Mouse (Mus musculus) neural tube, embryonic 15.5 days (tissue): ENCODE measurements at regions not wholly inside any gene's neighbourhood (a gene's known extent, or its start where the extent isn't known, plus 50 kb on each side); places are given as distances from the start of the nearest gene placed in this dataset.
"Not testable (repeated sequence)": the region's sequence is repeated elsewhere in the genome, so short reads cannot be mapped to it uniquely, and the experiment has no call there.

Experiments
- ATAC-seq: fragments of 200-750 bp; cut with Nextera tagmentation; 2 replicates; pipeline ENCODE4 v1.8.0; 2017; ENCODE audit warnings: mild to moderate bottlenecking, moderate TSS enrichment, moderate library complexity; ENCODE audit not compliant: low FRiP score
- H3K27ac ChIP-seq: fragments of 300-500 bp; sonication (generic); replicated peaks from 2 replicates; pipeline ENCODE4 v1.5.1; 2015; ENCODE audit warnings: mild to moderate bottlenecking, inconsistent platforms
- H3K27me3 ChIP-seq: fragments of 300-500 bp; sonication (generic); replicated peaks from 2 replicates; pipeline ENCODE4 v1.6.1; 2015; ENCODE audit warnings: inconsistent platforms
- H3K36me3 ChIP-seq: fragments of 300-500 bp; sonication (generic); 2 replicates; pipeline ENCODE4 v1.6.1; 2015; ENCODE audit warnings: inconsistent platforms
- H3K4me1 ChIP-seq: fragments of 300-500 bp; sonication (generic); 2 replicates; pipeline ENCODE4 v1.6.1; 2015; ENCODE audit warnings: inconsistent platforms
- H3K4me2 ChIP-seq: fragments of 300-500 bp; sonication (generic); 2 replicates; pipeline ENCODE4 v1.6.1; 2015; ENCODE audit warnings: inconsistent platforms, mild to moderate bottlenecking, moderate library complexity
- H3K4me3 ChIP-seq: fragments of 300-500 bp; sonication (generic); replicated peaks from 2 replicates; pipeline ENCODE4 v1.5.1; 2015; ENCODE audit warnings: mild to moderate bottlenecking, inconsistent platforms
- H3K9ac ChIP-seq: fragments of 300-500 bp; sonication (generic); replicated peaks from 2 replicates; pipeline ENCODE4 v1.6.1; 2015; ENCODE audit warnings: mild to moderate bottlenecking, inconsistent platforms
- H3K9me3 ChIP-seq: fragments of 300-500 bp; sonication (generic); replicated peaks from 2 replicates; pipeline ENCODE4 v1.6.1; 2016; ENCODE audit warnings: inconsistent platforms
- WGBS: fragments of 180-500 bp; shearing (Covaris S2); methylation state at CpG from one replicate; pipeline ENCODE4 v1.1.7; 2015; ENCODE audit warnings: mixed read lengths; 5-methylcytosine and 5-hydroxymethylcytosine counted together

- not testable (repeated sequence) for H3K27ac ChIP-seq, ATAC-seq, H3K4me3 ChIP-seq, H3K4me2 ChIP-seq, H3K9ac ChIP-seq, H3K36me3 ChIP-seq, H3K9me3 ChIP-seq, H3K27me3 ChIP-seq
- H3K4me1 ChIP-seq = peaks cover 11% of the 10 kb centered on the region
- 98% methylated on average over 1 of the region's 1 CpGs for WGBS
Observed at GRCm38 (mm10) chr12:80055894-80056293, 56.9 kb downstream of the Zfp36l1 start.

GRCm38 (mm10) chr12:80055394-80055793, 57.4 kb downstream of the Zfp36l1 start:
- Histone ChIP-seq H3K9me3 (no peaks in the 10 kb centered on the region), H3K4me1 (peaks cover 7% of the 10 kb centered on the region), H3K27me3 (no peaks in the 10 kb centered on the region), H3K4me3 (no peak overlapping the region), H3K27ac (no peak overlapping the region), H3K36me3 (no peaks in the 10 kb centered on the region), H3K9ac (no peak overlapping the region), H3K4me2 (no peak overlapping the region)
- ATAC-seq = no peak
- WGBS = 14% methylated on average over 2 of the region's 2 CpGs

- H3K36me3 ChIP-seq = no peaks in the 10 kb centered on the region
- no peak overlapping the region for H3K9ac ChIP-seq
- no peak overlapping the region for H3K4me2 ChIP-seq
- no peak for ATAC-seq
- WGBS = 91% methylated on average over 3 of the region's 3 CpGs
- H3K9me3 ChIP-seq = no peaks in the 10 kb centered on the region
- H3K27ac ChIP-seq = no peak overlapping the region
- no peaks in the 10 kb centered on the region for H3K4me1 ChIP-seq
- H3K27me3 ChIP-seq = no peaks in the 10 kb centered on the region
- H3K4me3 ChIP-seq = no peak overlapping the region
Observed at GRCm38 (mm10) chr12:80054655-80055037, 58.2 kb downstream of the Zfp36l1 start.

DNA sequence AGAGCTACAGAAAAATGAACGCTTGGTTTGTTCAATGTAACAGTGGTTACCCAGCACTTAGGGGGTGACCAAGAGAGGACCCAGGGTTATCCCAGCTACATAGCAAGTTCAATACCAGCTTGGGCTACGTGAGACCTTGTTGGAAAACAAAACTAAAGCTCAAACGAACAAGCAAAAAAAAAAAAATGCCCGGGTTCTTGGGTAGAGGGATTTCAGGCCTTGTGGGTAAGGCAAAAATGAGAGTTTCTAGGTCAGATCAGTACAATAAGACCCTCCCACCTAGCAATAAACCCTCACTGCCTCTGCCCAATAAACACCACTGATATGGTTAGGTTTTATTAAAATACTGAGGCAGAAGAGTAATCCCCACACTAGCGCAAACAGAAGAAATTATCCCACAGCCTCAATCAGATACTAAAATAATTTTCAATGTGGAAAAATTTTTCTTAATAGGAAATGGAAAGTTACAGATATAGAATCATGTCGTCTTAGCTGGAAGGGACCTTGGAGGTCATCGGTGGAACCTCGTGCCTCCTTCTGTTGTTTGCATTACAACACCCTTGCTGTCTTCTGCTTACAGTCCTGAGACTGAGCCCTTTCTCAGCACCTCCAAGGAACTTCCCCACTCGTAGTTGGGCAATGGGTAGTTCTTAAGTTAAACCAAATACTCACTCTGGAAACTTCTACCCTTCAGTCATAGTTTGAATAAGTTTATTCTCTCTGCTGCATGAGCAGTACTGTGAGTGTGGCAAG, 58.7 kb downstream of the Zfp36l1 start:
- Histone ChIP-seq H3K4me2 (no peak overlapping the region), H3K27ac (no peak overlapping the region), H3K9ac (no peak overlapping the region), H3K9me3 (no peaks in the 10 kb centered on the region), H3K4me3 (no peak overlapping the region), H3K27me3 (no peaks in the 10 kb centered on the region), H3K4me1 (no peaks in the 10 kb centered on the region), H3K36me3 (no peaks in the 10 kb centered on the region)
- 84% methylated on average over 9 of the region's 9 CpGs for WGBS
- no peak for ATAC-seq

DNA sequence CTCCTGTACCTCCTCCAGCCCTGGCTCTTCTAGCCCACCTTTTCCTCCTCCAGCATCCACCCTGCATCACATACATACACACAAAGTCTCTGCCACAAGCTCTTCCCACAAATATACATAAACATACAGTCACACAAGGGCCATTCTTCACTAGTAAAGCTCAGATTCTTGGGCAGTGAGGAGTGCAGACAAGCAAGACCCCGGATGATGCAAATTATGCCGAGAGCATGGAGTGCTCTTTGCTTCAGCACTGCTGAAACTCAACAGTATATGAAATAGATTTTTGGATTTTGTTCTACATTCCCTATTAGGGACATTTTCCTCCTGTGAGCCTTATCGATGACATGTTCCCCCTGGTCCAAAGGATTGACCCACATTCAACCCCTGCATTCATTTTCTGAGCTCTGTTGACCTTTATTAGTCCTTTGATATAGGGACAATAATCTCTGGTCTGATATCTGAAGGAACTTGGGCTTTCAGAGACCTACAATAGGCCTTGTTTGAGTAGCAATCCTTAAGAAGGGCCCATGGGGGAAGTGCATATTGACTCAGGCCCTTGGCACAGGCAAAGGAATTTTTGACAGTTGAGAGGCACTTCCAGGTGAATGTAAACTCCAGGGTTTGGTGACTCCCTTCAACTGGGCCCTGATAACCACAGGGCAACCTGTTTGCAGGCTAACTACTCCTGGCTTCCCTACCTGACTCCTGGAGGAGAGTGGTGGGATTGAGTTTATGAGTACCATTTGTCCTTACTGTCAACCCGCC, 64.4 kb downstream of the Zfp36l1 start:
- no peaks in the 10 kb centered on the region for H3K4me1 ChIP-seq
- no peaks in the 10 kb centered on the region for H3K9me3 ChIP-seq
- no peak overlapping the region for H3K4me2 ChIP-seq
- no peak overlapping the region for H3K27ac ChIP-seq
- H3K9ac ChIP-seq = no peak overlapping the region
- ATAC-seq = no peak
- H3K36me3 ChIP-seq = no peaks in the 10 kb centered on the region
- no peaks in the 10 kb centered on the region for H3K27me3 ChIP-seq
- WGBS = 87% methylated on average over 4 of the region's 4 CpGs
- H3K4me3 ChIP-seq = no peak overlapping the region

GRCm38 (mm10) chr12:80046625-80047303, 66.0 kb downstream of the Zfp36l1 start:
- no peaks in the 10 kb centered on the region for H3K9me3 ChIP-seq
- WGBS = 78% methylated on average over 6 of the region's 6 CpGs
- no peaks in the 10 kb centered on the region for H3K27me3 ChIP-seq
- H3K27ac ChIP-seq = no peak overlapping the region
- no peak overlapping the region for H3K4me2 ChIP-seq
- no peaks in the 10 kb centered on the region for H3K4me1 ChIP-seq
- H3K4me3 ChIP-seq = no peak overlapping the region
- no peaks in the 10 kb centered on the region for H3K36me3 ChIP-seq
- no peak for ATAC-seq
- H3K9ac ChIP-seq = no peak overlapping the region

GRCm38 (mm10) chr12:80041510-80042324, 71.1 kb downstream of the Zfp36l1 start:
- no peak overlapping the region for H3K9ac ChIP-seq
- H3K4me2 ChIP-seq = no peak overlapping the region
- H3K4me1 ChIP-seq = no peaks in the 10 kb centered on the region
- H3K4me3 ChIP-seq = no peak overlapping the region
- H3K27me3 ChIP-seq = no peaks in the 10 kb centered on the region
- no peaks in the 10 kb centered on the region for H3K9me3 ChIP-seq
- no peak for ATAC-seq
- 86% methylated on average over 11 of the region's 11 CpGs for WGBS
- no peak overlapping the region for H3K27ac ChIP-seq
- no peaks in the 10 kb centered on the region for H3K36me3 ChIP-seq

DNA sequence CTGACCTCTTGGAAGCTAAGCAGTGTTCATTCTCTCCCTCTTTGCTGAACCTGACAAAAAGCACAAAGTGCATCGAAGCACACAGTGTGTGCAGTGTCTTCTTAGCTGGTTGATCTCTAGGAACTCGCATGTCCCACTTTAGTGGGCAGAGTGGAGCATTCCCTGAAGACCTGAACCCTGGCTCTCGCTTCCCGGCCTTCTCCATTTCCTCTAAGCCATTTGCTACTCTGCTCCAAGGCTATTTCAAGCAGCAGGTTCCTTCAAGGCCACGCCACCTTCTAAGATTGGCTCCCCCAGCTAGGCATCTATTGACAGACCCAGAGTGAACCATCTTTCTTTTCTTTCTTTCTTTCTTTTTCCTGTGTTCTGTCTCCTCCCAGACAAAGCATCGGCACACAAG, 71.8 kb downstream of the Zfp36l1 start:
- Histone ChIP-seq H3K4me2 (no peak overlapping the region), H3K27ac (no peak overlapping the region), H3K27me3 (no peaks in the 10 kb centered on the region), H3K4me1 (no peaks in the 10 kb centered on the region), H3K36me3 (no peaks in the 10 kb centered on the region), H3K9me3 (no peaks in the 10 kb centered on the region), H3K9ac (no peak overlapping the region), H3K4me3 (no peak overlapping the region)
- ATAC-seq = no peak
- WGBS = 84% methylated on average over 6 of the region's 6 CpGs

- no peak for ATAC-seq
- 76% methylated on average over 9 of the region's 9 CpGs for WGBS
- H3K4me3 ChIP-seq = no peak overlapping the region
- H3K4me1 ChIP-seq = no peaks in the 10 kb centered on the region
- no peaks in the 10 kb centered on the region for H3K36me3 ChIP-seq
- H3K4me2 ChIP-seq = no peak overlapping the region
- no peak overlapping the region for H3K9ac ChIP-seq
- H3K27ac ChIP-seq = no peak overlapping the region
- no peaks in the 10 kb centered on the region for H3K9me3 ChIP-seq
- H3K27me3 ChIP-seq = no peaks in the 10 kb centered on the region
Observed at GRCm38 (mm10) chr12:80040233-80040632, 72.6 kb downstream of the Zfp36l1 start.

GRCm38 (mm10) chr12:80039150-80039549, 73.7 kb downstream of the Zfp36l1 start:
- H3K9me3 ChIP-seq = no peaks in the 10 kb centered on the region
- no peaks in the 10 kb centered on the region for H3K4me1 ChIP-seq
- no peak for ATAC-seq
- H3K27ac ChIP-seq = no peak overlapping the region
- no peak overlapping the region for H3K4me3 ChIP-seq
- no peaks in the 10 kb centered on the region for H3K27me3 ChIP-seq
- H3K9ac ChIP-seq = no peak overlapping the region
- no peak overlapping the region for H3K4me2 ChIP-seq
- WGBS = 53% methylated on average over 1 of the region's 1 CpGs
- H3K36me3 ChIP-seq = no peaks in the 10 kb centered on the region

GRCm38 (mm10) chr12:80035500-80036271, 77.1 kb downstream of the Zfp36l1 start:
- H3K36me3 ChIP-seq = no peaks in the 10 kb centered on the region
- no peak overlapping the region for H3K4me3 ChIP-seq
- 85% methylated on average over 6 of the region's 6 CpGs for WGBS
- H3K9me3 ChIP-seq = no peaks in the 10 kb centered on the region
- no peaks in the 10 kb centered on the region for H3K4me1 ChIP-seq
- H3K27ac ChIP-seq = no peak overlapping the region
- no peak overlapping the region for H3K4me2 ChIP-seq
- H3K9ac ChIP-seq = no peak overlapping the region
- no peak for ATAC-seq
- H3K27me3 ChIP-seq = no peaks in the 10 kb centered on the region
